Mouse (Mus musculus) stomach, postnatal 0 days (tissue): Measurements from ENCODE around the gene Sh3pxd2a.

Experiments used
- CTCF ChIP-seq: IDR thresholded peaks from 2 replicates; pipeline ENCODE4 v1.5.1; 2016; ENCODE audit warnings: antibody characterized with exemption, low read depth, mild to moderate bottlenecking, moderate library complexity
- EP300 ChIP-seq: optimal IDR thresholded peaks from 2 replicates; pipeline ENCODE3; 2016; ENCODE audit warnings: antibody characterized with exemption

GRCm38 (mm10) chr19:47510473-47511293 is 46.5 kb upstream of the Sh3pxd2a start:
- no peak for TF ChIP-seq CTCF
- TF ChIP-seq EP300, result no peak
